12 mouse cellular contexts compared by ENCODE assay signal in the genomic region with DNA sequence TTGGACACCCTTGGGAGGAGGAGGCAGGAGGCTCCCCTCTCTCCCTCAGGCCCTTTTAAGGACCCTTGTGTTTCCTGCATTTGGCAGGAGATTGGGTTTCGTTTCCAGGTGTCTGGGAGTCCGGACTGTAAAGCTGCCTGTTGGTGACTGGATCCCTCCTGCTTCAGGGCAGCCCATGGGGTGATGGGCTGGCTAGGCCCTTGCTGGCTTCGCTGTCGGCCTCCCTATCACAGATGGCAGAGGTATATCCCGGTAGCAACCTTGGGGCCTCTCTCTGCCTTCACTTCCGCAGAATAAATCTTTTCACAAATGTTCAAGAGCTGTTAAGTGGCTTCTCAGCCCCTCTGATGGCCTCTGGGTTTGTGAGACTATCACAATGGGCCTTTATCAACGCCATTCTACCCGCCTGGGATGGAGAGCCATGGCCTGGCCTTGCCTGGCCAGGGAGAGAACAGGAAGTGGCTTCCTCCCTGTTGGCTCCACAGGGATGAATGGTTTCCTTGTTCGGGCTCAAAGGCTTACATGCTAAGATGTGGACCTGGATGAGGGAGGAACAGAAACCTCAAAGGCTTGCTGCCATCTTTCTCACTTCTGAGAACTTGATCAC. TPM values are rescaled to one million over a fixed set of nuclear protein-coding genes. Genes with fewer than 3 reads are reported as not detected.
DNase-seq lines count a peak whose midpoint lies in the region; ATAC-seq lines count a peak whose summit lies in the region.
"Had no signal": no experiment of that assay in that cellular context is flagged by ENCODE, and none has a peak within 500 bp of the region (broad histone marks: within the 10 kb centered on the region; RNA-seq: fewer than 3 reads in every experiment).

No protein-coding gene starts in this region.

- H3K36me3 ChIP-seq in heart, embryonic 13.5 days = peaks cover 46% of the 10 kb centered on the region
- peaks cover 48% of the 10 kb centered on the region for H3K36me3 ChIP-seq in midbrain, embryonic 12.5 days
- H3K36me3 ChIP-seq in midbrain, embryonic 15.5 days (replicated peaks) = peaks cover 24% of the 10 kb centered on the region; the same call in 1 of the 2 replicates
- peaks cover 10% of the 10 kb centered on the region; the same call in 1 of the 2 replicates for H3K36me3 ChIP-seq in stomach, embryonic 16.5 days (ENCODE audit: control insufficient read depth, insufficient read depth, low read length)

- WGBS in heart, embryonic 13.5 days = 37% methylated on average over 9 of the region's 9 CpGs
- WGBS in midbrain, embryonic 12.5 days = 80% methylated on average over 9 of the region's 9 CpGs
- 79% methylated on average over 9 of the region's 9 CpGs for WGBS in midbrain, embryonic 15.5 days
- 53% methylated on average over 9 of the region's 9 CpGs for WGBS in stomach, embryonic 16.5 days

- ATAC-seq in heart, embryonic 13.5 days (ENCODE audit: extremely low read depth, insufficient number of reproducible peaks, low FRiP score, low TSS enrichment) = no peak
- ATAC-seq in midbrain, embryonic 12.5 days (ENCODE audit: low FRiP score, low read depth) = no peak
- ATAC-seq in midbrain, embryonic 15.5 days (replicated peaks) = no peak
- ATAC-seq in stomach, embryonic 16.5 days (ENCODE audit: insufficient read depth, low FRiP score) = no peak
- ATAC-seq: inflammation-experienced regulatory T-cells, adult 6 months had no signal

- no peak overlapping the region for H3K4me3 ChIP-seq in heart, embryonic 13.5 days
- H3K4me3 ChIP-seq in midbrain, embryonic 12.5 days = no peak overlapping the region
- H3K4me3 ChIP-seq in midbrain, embryonic 15.5 days = no peak overlapping the region
- no peak overlapping the region for H3K4me3 ChIP-seq in stomach, embryonic 16.5 days (replicated peaks; ENCODE audit: low read length)

- no peaks in the 10 kb centered on the region for H3K9me3 ChIP-seq in heart, embryonic 13.5 days
- no peaks in the 10 kb centered on the region for H3K9me3 ChIP-seq in midbrain, embryonic 12.5 days
- H3K9me3 ChIP-seq in midbrain, embryonic 15.5 days = no peaks in the 10 kb centered on the region
- H3K9me3 ChIP-seq in stomach, embryonic 16.5 days (replicated peaks; ENCODE audit: control insufficient read depth, low read length) = no peaks in the 10 kb centered on the region

- no peaks in the 10 kb centered on the region for H3K27me3 ChIP-seq in heart, embryonic 13.5 days (replicated peaks)
- H3K27me3 ChIP-seq in midbrain, embryonic 12.5 days = no peaks in the 10 kb centered on the region
- no peaks in the 10 kb centered on the region for H3K27me3 ChIP-seq in midbrain, embryonic 15.5 days (replicated peaks)
- H3K27me3 ChIP-seq in stomach, embryonic 16.5 days (ENCODE audit: control insufficient read depth, insufficient read depth, low read length) = no peaks in the 10 kb centered on the region

- H3K4me2 ChIP-seq in heart, embryonic 13.5 days = no peak overlapping the region
- H3K4me2 ChIP-seq in midbrain, embryonic 12.5 days (replicated peaks) = no peak overlapping the region
- H3K4me2 ChIP-seq in midbrain, embryonic 15.5 days = no peak overlapping the region
- H3K4me2 ChIP-seq in stomach, embryonic 16.5 days (ENCODE audit: low read depth, low read length) = no peak overlapping the region

- H3K4me1 ChIP-seq in heart, embryonic 13.5 days = peaks cover 13% of the 10 kb centered on the region
- no peaks in the 10 kb centered on the region for H3K4me1 ChIP-seq in midbrain, embryonic 12.5 days
- no peaks in the 10 kb centered on the region for H3K4me1 ChIP-seq in midbrain, embryonic 15.5 days
- H3K4me1 ChIP-seq in stomach, embryonic 16.5 days (ENCODE audit: control insufficient read depth, insufficient read depth, low read length) = no peaks in the 10 kb centered on the region

- no peak for DNase-seq in heart, adult 9 months (ENCODE audit: low spot score in 2 of 2)
- DNase-seq in hindlimb bud, embryonic 11.5 days (ENCODE audit: extremely low spot score, low read depth, low spot score) = peak; percentile 14
- DNase-seq in kidney, postnatal 14 days = no peak
- no peak for DNase-seq in left cerebral cortex, adult 9 months (ENCODE audit: low spot score in 2 of 2)
- DNase-seq: cerebellum, postnatal 36 days; layer of hippocampus, adult 9-11 months; lung, postnatal 14 days had no signal

- H3K27ac ChIP-seq in heart, embryonic 13.5 days (replicated peaks) = peak overlapping the region; percentile 46
- no peak overlapping the region for H3K27ac ChIP-seq in midbrain, embryonic 12.5 days (replicated peaks)
- no peak overlapping the region for H3K27ac ChIP-seq in midbrain, embryonic 15.5 days
- 0 out of 2 replicates have a peak overlapping the region, but pooled peaks have one; percentile 36 for H3K27ac ChIP-seq in stomach, embryonic 16.5 days (ENCODE audit: low read length)

- H3K9ac ChIP-seq in heart, embryonic 13.5 days = peak overlapping the region; percentile 1; the same call in 1 of the 2 replicates
- 0 out of 2 replicates have a peak overlapping the region, but pooled peaks have one; percentile 29 for H3K9ac ChIP-seq in midbrain, embryonic 12.5 days (replicated peaks)
- no peak overlapping the region for H3K9ac ChIP-seq in midbrain, embryonic 15.5 days
- H3K9ac ChIP-seq in stomach, embryonic 16.5 days (ENCODE audit: low read length) = no peak overlapping the region

RNA-seq across cellular contexts. Expression of a gene that starts 15.3 kb away (rescaled TPM):
- polyA plus RNA-seq in heart, embryonic 13.5 days (2015; fragmentation: Nextera tagmentation; extraction: Ambion mirVana) = 241 and 267 TPM in 2 replicates
- 175 and 176 TPM in 2 replicates for polyA plus RNA-seq in midbrain, embryonic 12.5 days (2016; fragmentation: Nextera tagmentation; extraction: Ambion mirVana)
- 166 and 185 TPM in 2 replicates for polyA plus RNA-seq in midbrain, embryonic 15.5 days (2015; fragmentation: Nextera tagmentation; extraction: Ambion mirVana)
- polyA plus RNA-seq in stomach, embryonic 16.5 days (2015; fragmentation: Nextera tagmentation; extraction: Ambion mirVana) = 209 and 221 TPM in 2 replicates

RNA-seq across cellular contexts. Expression of a gene that starts 30.4 kb away (rescaled TPM):
- 10.0 and 13.0 TPM in 2 replicates for polyA plus RNA-seq in heart, embryonic 13.5 days (2015; fragmentation: Nextera tagmentation; extraction: Ambion mirVana)
- polyA plus RNA-seq in midbrain, embryonic 12.5 days (2016; fragmentation: Nextera tagmentation; extraction: Ambion mirVana) = 28.2 and 29.4 TPM in 2 replicates
- 28.4 and 28.9 TPM in 2 replicates for polyA plus RNA-seq in midbrain, embryonic 15.5 days (2015; fragmentation: Nextera tagmentation; extraction: Ambion mirVana)
- polyA plus RNA-seq in stomach, embryonic 16.5 days (2015; fragmentation: Nextera tagmentation; extraction: Ambion mirVana) = 20.8 and 22.4 TPM in 2 replicates

RNA-seq across cellular contexts. Expression of a gene that starts 41.3 kb away (rescaled TPM):
- polyA plus RNA-seq in heart, embryonic 13.5 days (2015; fragmentation: Nextera tagmentation; extraction: Ambion mirVana) = 0.51 and 0.78 TPM in 2 replicates
- polyA plus RNA-seq in midbrain, embryonic 12.5 days (2016; fragmentation: Nextera tagmentation; extraction: Ambion mirVana) = 1.2 and 1.6 TPM in 2 replicates
- 1.1 and 1.7 TPM in 2 replicates for polyA plus RNA-seq in midbrain, embryonic 15.5 days (2015; fragmentation: Nextera tagmentation; extraction: Ambion mirVana)
- 1.1 and 1.3 TPM in 2 replicates for polyA plus RNA-seq in stomach, embryonic 16.5 days (2015; fragmentation: Nextera tagmentation; extraction: Ambion mirVana)

Comparison
In these comparisons a context has a peak if more than half of its experiments do, and no peak if none do; other contexts are left out.
1. H3K9ac ChIP-seq: peak in heart, embryonic 13.5 days (single experiment) and midbrain, embryonic 12.5 days (single experiment); none in midbrain, embryonic 15.5 days (single experiment) and stomach, embryonic 16.5 days (single experiment).
2. H3K27ac ChIP-seq: peak in heart, embryonic 13.5 days (single experiment) and stomach, embryonic 16.5 days (single experiment); none in midbrain, embryonic 12.5 days (single experiment) and midbrain, embryonic 15.5 days (single experiment).